Mouse (Mus musculus): ENCODE results near the gene Megf6. TPM values are rescaled to one million over a fixed set of nuclear protein-coding genes. Genes with fewer than 3 reads are reported as not detected.

Gene Megf6
- total RNA-seq, 1 experiment: 5.6 TPM

DNA sequence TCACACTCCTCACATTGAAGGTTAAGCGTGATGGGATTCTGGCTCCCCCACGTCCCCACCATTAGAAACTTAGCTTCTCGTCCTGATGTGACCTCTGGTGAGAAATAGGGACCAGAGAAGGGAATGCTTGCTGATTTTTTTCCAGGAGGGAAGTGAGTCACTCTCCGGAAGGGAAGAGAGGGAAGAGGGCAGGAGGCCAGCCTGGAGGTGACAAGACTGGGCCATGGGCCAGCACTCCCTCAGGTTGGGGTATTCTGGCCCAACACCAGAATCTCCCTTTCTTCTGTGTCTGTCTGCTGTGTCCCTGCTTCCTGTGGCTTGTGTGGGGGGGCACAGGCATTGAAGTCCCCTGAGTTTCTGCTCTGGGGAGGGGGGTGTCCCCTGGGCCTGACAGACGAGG lies 13.0 kb downstream of the Megf6 start:
- no peaks in the 10 kb centered on the region for H3K9me3 ChIP-seq (ENCODE audit: control insufficient read depth, insufficient read depth, low read depth, low read length)
- in situ Hi-C loops (cut with MboI; ENCODE audit: low sequenced_read_pairs in 2 of 2, unreplicated experiment in 2 of 2): no loop called here
- no peak overlapping the region for H3K4me3 ChIP-seq (ENCODE audit: insufficient read depth in 1 of 2, low read depth in 1 of 2, low read length in 2 of 2, poor library complexity in 1 of 2, severe bottlenecking in 1 of 2)
- no peak overlapping the region for H3K9ac ChIP-seq (ENCODE audit: insufficient read depth, low read depth, low read length, poor library complexity, severe bottlenecking)
- H3K27ac ChIP-seq (ENCODE audit: insufficient read depth, low read depth, low read length, poor library complexity, severe bottlenecking): no peak overlapping the region
- no peak for DNase-seq (ENCODE audit: low read depth, low spot score)
- H3K4me1 ChIP-seq (ENCODE audit: control insufficient read depth in 2 of 2, insufficient read depth in 2 of 2, low read length in 2 of 2, poor library complexity in 1 of 2): 0 out of 4 replicates have a peak, but pooled peaks cover 0 to 4% of the 10 kb centered on the region in 2 experiments
- TF ChIP-seq CHD2 (IDR thresholded peaks at IDR 0.05; ENCODE audit: low read depth, low read length) (no peak), ZNF384 (IDR thresholded peaks at IDR 0.05; ENCODE audit: low read depth, low read length) (no peak), ZC3H11A (IDR thresholded peaks at IDR 0.05; ENCODE audit: borderline replicate concordance, low read depth, low read length) (no peak), HCFC1 (IDR thresholded peaks at IDR 0.05; ENCODE audit: borderline replicate concordance, insufficient read depth, low read length) (no peak), MAFK (IDR thresholded peaks at IDR 0.05; ENCODE audit: insufficient read depth, low read depth, low read length) (no peak)
- no peaks in the 10 kb centered on the region for H3K36me3 ChIP-seq (ENCODE audit: control insufficient read depth, insufficient read depth, low read length, poor library complexity, severe bottlenecking)

DNA sequence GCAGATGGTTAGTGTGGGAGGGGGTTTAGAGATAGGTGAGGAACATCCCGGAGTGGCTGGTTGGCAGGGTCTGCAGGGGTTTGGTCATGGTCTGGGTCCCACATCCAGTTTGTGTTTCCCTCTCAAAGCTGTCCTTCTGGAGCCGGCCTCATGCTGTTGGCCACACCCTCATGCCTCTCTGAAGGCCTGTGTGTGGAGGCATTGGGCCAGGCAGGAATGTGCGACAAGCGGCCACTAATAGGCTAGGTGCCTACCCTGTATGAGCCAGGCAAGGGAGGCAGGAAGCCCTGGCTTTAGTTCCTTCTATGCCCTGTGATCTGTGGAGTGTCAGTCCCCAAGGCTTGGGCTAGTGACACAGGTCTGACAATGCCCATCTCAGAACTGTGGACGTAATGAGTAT lies 14.5 kb downstream of the Megf6 start:
- DNase-seq (ENCODE audit: low read depth, low spot score): no peak
- no peak overlapping the region for H3K27ac ChIP-seq (ENCODE audit: insufficient read depth, low read depth, low read length, poor library complexity, severe bottlenecking)
- H3K4me3 ChIP-seq (ENCODE audit: insufficient read depth in 1 of 2, low read depth in 1 of 2, low read length in 2 of 2, poor library complexity in 1 of 2, severe bottlenecking in 1 of 2): no peak overlapping the region
- H3K9me3 ChIP-seq (ENCODE audit: control insufficient read depth, insufficient read depth, low read depth, low read length): no peaks in the 10 kb centered on the region
- no peak overlapping the region for H3K9ac ChIP-seq (ENCODE audit: insufficient read depth, low read depth, low read length, poor library complexity, severe bottlenecking)
- TF ChIP-seq MAFK (IDR thresholded peaks at IDR 0.05; ENCODE audit: insufficient read depth, low read depth, low read length): no peak
- no peak for TF ChIP-seq CHD2 (IDR thresholded peaks at IDR 0.05; ENCODE audit: low read depth, low read length)
- no peak for TF ChIP-seq HCFC1 (IDR thresholded peaks at IDR 0.05; ENCODE audit: borderline replicate concordance, insufficient read depth, low read length)
- no peak for TF ChIP-seq ZC3H11A (IDR thresholded peaks at IDR 0.05; ENCODE audit: borderline replicate concordance, low read depth, low read length)
- TF ChIP-seq ZNF384 (IDR thresholded peaks at IDR 0.05; ENCODE audit: low read depth, low read length): no peak
- in situ Hi-C loops (cut with MboI; ENCODE audit: low sequenced_read_pairs in 2 of 2, unreplicated experiment in 2 of 2): no loop called here
- H3K36me3 ChIP-seq (ENCODE audit: control insufficient read depth, insufficient read depth, low read length, poor library complexity, severe bottlenecking): no peaks in the 10 kb centered on the region
- H3K4me1 ChIP-seq (ENCODE audit: control insufficient read depth in 2 of 2, insufficient read depth in 2 of 2, low read length in 2 of 2, poor library complexity in 1 of 2): 0 out of 4 replicates have a peak, but pooled peaks cover 0 to 4% of the 10 kb centered on the region in 2 experiments

DNA sequence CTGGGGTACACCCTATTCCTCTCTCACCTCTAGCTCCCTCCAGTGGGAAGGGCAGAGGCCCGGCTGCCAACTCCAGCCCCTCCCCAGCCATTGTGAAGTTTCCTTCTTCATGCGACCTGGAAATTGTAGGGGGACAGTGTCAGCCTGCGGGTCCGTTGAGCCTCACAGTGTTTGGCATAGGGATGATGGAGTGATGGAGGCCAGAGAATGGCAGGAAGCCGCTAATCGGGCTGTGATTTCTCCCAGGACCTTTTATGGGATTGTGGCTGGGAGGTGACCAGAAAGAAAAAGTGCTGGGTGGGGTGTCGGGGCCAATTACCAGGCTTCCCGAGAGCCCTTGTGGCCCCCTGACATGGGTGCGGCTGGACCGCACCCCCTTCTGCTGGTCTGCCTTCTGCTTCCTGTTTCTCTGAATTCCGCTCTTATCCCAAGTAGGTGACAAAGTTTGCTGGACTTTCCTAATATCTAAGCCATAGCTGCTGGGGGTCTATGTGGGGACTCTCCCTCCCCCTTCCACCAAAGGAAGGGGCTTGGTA lies 15.5 kb downstream of the Megf6 start:
- H3K4me3 ChIP-seq (ENCODE audit: insufficient read depth in 1 of 2, low read depth in 1 of 2, low read length in 2 of 2, poor library complexity in 1 of 2, severe bottlenecking in 1 of 2): no peak overlapping the region
- in situ Hi-C loops (cut with MboI; ENCODE audit: low sequenced_read_pairs in 2 of 2, unreplicated experiment in 2 of 2): no loop called here
- H3K36me3 ChIP-seq (ENCODE audit: control insufficient read depth, insufficient read depth, low read length, poor library complexity, severe bottlenecking): no peaks in the 10 kb centered on the region
- no peak overlapping the region for H3K27ac ChIP-seq (ENCODE audit: insufficient read depth, low read depth, low read length, poor library complexity, severe bottlenecking)
- TF ChIP-seq MAFK (IDR thresholded peaks at IDR 0.05; ENCODE audit: insufficient read depth, low read depth, low read length): no peak
- DNase-seq (ENCODE audit: low read depth, low spot score): no peak
- no peaks in the 10 kb centered on the region for H3K9me3 ChIP-seq (ENCODE audit: control insufficient read depth, insufficient read depth, low read depth, low read length)
- H3K9ac ChIP-seq (ENCODE audit: insufficient read depth, low read depth, low read length, poor library complexity, severe bottlenecking): no peak overlapping the region
- H3K4me1 ChIP-seq (ENCODE audit: control insufficient read depth in 2 of 2, insufficient read depth in 2 of 2, low read length in 2 of 2, poor library complexity in 1 of 2): 0 out of 4 replicates have a peak, but pooled peaks cover 0 to 4% of the 10 kb centered on the region in 2 experiments

DNA sequence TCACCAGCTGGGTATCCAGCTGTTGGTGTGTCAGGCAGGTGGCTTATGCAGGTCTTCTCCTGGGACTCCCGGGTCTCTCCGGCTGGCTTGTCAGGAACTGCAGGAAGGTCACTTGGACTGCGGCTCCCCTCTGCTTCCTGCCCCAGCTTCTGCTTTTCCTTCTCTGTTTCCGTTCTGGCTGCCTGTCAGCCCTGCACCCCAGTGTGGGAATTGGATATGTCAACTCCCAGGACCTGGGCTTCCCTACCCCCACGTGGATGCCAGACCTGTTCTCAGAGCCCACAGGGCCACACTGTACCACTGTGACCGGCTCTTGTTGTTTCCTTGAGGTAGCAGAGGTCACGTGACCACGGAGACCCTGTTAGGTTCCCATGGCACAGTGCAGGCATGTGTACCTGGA lies 18.4 kb downstream of the Megf6 start:
- in situ Hi-C loops (cut with MboI; ENCODE audit: low sequenced_read_pairs in 2 of 2, unreplicated experiment in 2 of 2): no loop called here
- no peak overlapping the region for H3K9ac ChIP-seq (ENCODE audit: insufficient read depth, low read depth, low read length, poor library complexity, severe bottlenecking)
- no peaks in the 10 kb centered on the region for H3K9me3 ChIP-seq (ENCODE audit: control insufficient read depth, insufficient read depth, low read depth, low read length)
- H3K36me3 ChIP-seq (ENCODE audit: control insufficient read depth, insufficient read depth, low read length, poor library complexity, severe bottlenecking): no peaks in the 10 kb centered on the region
- no peak for DNase-seq (ENCODE audit: low read depth, low spot score)
- H3K4me3 ChIP-seq (ENCODE audit: insufficient read depth in 1 of 2, low read depth in 1 of 2, low read length in 2 of 2, poor library complexity in 1 of 2, severe bottlenecking in 1 of 2): no peak overlapping the region
- TF ChIP-seq ZNF384 (IDR thresholded peaks at IDR 0.05; ENCODE audit: low read depth, low read length) (no peak), MAFK (IDR thresholded peaks at IDR 0.05; ENCODE audit: insufficient read depth, low read depth, low read length) (no peak), CHD2 (IDR thresholded peaks at IDR 0.05; ENCODE audit: low read depth, low read length) (no peak), ZC3H11A (IDR thresholded peaks at IDR 0.05; ENCODE audit: borderline replicate concordance, low read depth, low read length) (no peak)
- H3K27ac ChIP-seq (ENCODE audit: insufficient read depth, low read depth, low read length, poor library complexity, severe bottlenecking): no peak overlapping the region
- H3K4me1 ChIP-seq (ENCODE audit: control insufficient read depth in 2 of 2, insufficient read depth in 2 of 2, low read length in 2 of 2, poor library complexity in 1 of 2): 0 out of 4 replicates have a peak, but pooled peaks cover 0 to 4% of the 10 kb centered on the region in 2 experiments

DNA sequence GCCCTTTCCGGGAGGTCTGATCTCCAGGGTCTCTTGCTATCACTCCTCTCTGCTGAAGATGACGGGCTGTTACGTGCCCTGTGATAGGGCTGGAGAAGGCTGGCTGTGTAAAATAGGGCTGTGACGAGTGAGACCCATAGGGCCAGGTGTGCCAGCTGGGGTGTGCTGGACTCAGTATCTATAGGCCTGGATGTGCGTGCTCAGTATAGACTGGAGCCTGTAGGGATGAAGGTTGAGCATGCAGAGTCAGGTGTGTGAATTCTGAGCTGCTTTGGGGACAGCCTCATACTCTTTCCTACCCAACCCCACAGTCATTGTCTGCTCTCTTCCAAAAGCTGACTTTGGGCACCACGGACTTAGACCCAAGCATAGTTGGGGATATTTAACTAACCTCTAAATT lies 27.4 kb downstream of the Megf6 start:
- TF ChIP-seq ZNF384 (IDR thresholded peaks at IDR 0.05; ENCODE audit: low read depth, low read length) (no peak), MAFK (IDR thresholded peaks at IDR 0.05; ENCODE audit: insufficient read depth, low read depth, low read length) (no peak), HCFC1 (IDR thresholded peaks at IDR 0.05; ENCODE audit: borderline replicate concordance, insufficient read depth, low read length) (no peak), ZC3H11A (IDR thresholded peaks at IDR 0.05; ENCODE audit: borderline replicate concordance, low read depth, low read length) (no peak), CHD2 (IDR thresholded peaks at IDR 0.05; ENCODE audit: low read depth, low read length) (no peak)
- H3K4me1 ChIP-seq (ENCODE audit: control insufficient read depth in 2 of 2, insufficient read depth in 2 of 2, low read length in 2 of 2, poor library complexity in 1 of 2): no peaks in the 10 kb centered on the region
- H3K9ac ChIP-seq (ENCODE audit: insufficient read depth, low read depth, low read length, poor library complexity, severe bottlenecking): no peak overlapping the region
- no peaks in the 10 kb centered on the region for H3K9me3 ChIP-seq (ENCODE audit: control insufficient read depth, insufficient read depth, low read depth, low read length)
- no peaks in the 10 kb centered on the region for H3K36me3 ChIP-seq (ENCODE audit: control insufficient read depth, insufficient read depth, low read length, poor library complexity, severe bottlenecking)
- in situ Hi-C loops (cut with MboI; ENCODE audit: low sequenced_read_pairs in 2 of 2, unreplicated experiment in 2 of 2): no loop called here
- DNase-seq (ENCODE audit: low read depth, low spot score): no peak
- H3K27ac ChIP-seq (ENCODE audit: insufficient read depth, low read depth, low read length, poor library complexity, severe bottlenecking): no peak overlapping the region
- H3K4me3 ChIP-seq (ENCODE audit: insufficient read depth in 1 of 2, low read depth in 1 of 2, low read length in 2 of 2, poor library complexity in 1 of 2, severe bottlenecking in 1 of 2): no peak overlapping the region
